21 mouse cellular contexts compared by ENCODE assay signal in the genomic region with DNA sequence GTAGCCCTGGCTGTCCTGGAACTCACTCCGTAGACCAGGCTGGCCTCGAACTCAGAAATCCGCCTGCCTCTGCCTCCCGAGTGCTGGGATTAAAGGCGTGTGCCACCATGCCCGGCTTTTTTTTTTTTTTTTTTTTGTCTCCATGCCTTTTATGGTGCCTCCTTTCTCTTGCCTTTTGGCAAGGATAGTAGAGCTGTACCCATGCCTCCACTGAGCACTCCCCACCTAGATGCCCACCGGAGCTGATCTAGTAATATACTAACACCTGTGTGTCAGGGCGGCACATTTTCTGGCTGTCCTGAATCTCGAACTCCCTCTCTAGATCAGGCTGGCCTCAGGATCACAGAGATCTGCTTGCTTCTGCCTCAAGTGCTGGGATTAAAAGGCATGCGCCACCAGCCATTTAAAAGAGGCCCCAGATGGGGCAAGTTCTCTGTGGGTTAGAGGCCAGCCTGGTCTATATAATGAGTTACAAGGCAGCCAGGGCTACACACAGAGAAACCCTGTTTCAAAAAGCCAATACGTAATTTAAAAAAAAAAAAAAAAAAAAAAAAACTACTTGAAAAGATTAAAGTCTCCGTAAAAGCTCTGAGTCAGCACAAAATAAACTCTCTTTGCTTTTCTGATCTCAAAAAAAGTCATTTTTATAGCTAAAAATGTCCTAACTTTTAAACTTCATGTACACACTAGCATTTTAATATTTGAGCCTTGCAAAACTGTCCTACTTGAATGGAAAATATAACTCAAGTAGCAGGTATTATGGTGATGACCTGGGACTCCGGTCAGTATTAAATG. TPM values are rescaled to one million over a fixed set of nuclear protein-coding genes. Genes with fewer than 3 reads are reported as not detected.
"Had no signal": no experiment of that assay in that cellular context is flagged by ENCODE, and none has a peak within 500 bp of the region (broad histone marks: within the 10 kb centered on the region; RNA-seq: fewer than 3 reads in every experiment).

No protein-coding gene starts in this region.

- H3K27ac ChIP-seq: midbrain, embryonic 10.5 days; midbrain, embryonic 12.5 days; neural tube, embryonic 13.5 days; neural tube, embryonic 15.5 days had no signal

- ATAC-seq: midbrain, embryonic 16.5 days had no signal

- H3K9ac ChIP-seq: lung, embryonic 14.5 days; midbrain, embryonic 12.5 days; neural tube, embryonic 13.5 days; neural tube, embryonic 15.5 days had no signal

- H3K4me3 ChIP-seq: midbrain, embryonic 10.5 days; midbrain, embryonic 12.5 days; myocyte; neural tube, embryonic 13.5 days; neural tube, embryonic 15.5 days had no signal

- H3K4me1 ChIP-seq: midbrain, embryonic 10.5 days; midbrain, embryonic 12.5 days; neural tube, embryonic 13.5 days; neural tube, embryonic 15.5 days had no signal

- H3K27me3 ChIP-seq: midbrain, embryonic 12.5 days; neural tube, embryonic 13.5 days; neural tube, embryonic 15.5 days had no signal

- H3K9me3 ChIP-seq: midbrain, embryonic 10.5 days; midbrain, embryonic 12.5 days; neural tube, embryonic 13.5 days; neural tube, embryonic 15.5 days had no signal

- H3K4me2 ChIP-seq: lung, embryonic 14.5 days; midbrain, embryonic 12.5 days; neural tube, embryonic 13.5 days; neural tube, embryonic 15.5 days had no signal

- DNase-seq: lung, adult 18-20 months; lung, embryonic 14.5 days; lung, postnatal 10 days; lung, postnatal 4 days; midbrain, embryonic 14.5 days; retina, postnatal 1 day; right cerebral cortex, adult 18-20 months; right cerebral cortex, postnatal 25 days; right cerebral cortex, postnatal 4 days; spleen, adult 18-20 months; thymus, adult 18-20 months; thymus, postnatal 14 days; thymus, postnatal 36 days had no signal

RNA-seq across cellular contexts. Expression of a gene that starts 20.2 kb away (rescaled TPM):
- total RNA-seq: megakaryocyte, adult 5-6 weeks; megakaryocyte-erythroid progenitor cell, adult 5-6 weeks had no signal
- polyA plus RNA-seq: myocyte had no signal
